Mouse (Mus musculus) erythroblast, embryonic 14.5 days (primary cell): ENCODE results near the gene Dgka. TPM values are rescaled to one million over a fixed set of nuclear protein-coding genes. Genes with fewer than 3 reads are reported as not detected.

ENCODE experiments used
- H3K27me3 ChIP-seq: 2 replicates; pipeline ENCODE4 v1.6.1; 2012; ENCODE audit warnings: inconsistent platforms; ENCODE audit not compliant: control insufficient read depth
- H3K36me3 ChIP-seq: 2 replicates; pipeline ENCODE4 v1.6.1; 2012; ENCODE audit warnings: mild to moderate bottlenecking, inconsistent platforms; ENCODE audit not compliant: control insufficient read depth
- H3K4me1 ChIP-seq: 2 replicates; pipeline ENCODE4 v1.6.1; 2012; ENCODE audit warnings: inconsistent platforms; ENCODE audit not compliant: control insufficient read depth
- H3K4me3 ChIP-seq: replicated peaks from 2 replicates; pipeline ENCODE3; 2012; ENCODE audit warnings: moderate library complexity, mild to moderate bottlenecking, inconsistent platforms
- H3K9me3 ChIP-seq: 2 replicates; pipeline ENCODE4 v1.6.1; 2012; ENCODE audit warnings: low read length, inconsistent platforms, mixed read lengths; ENCODE audit not compliant: control insufficient read depth
- GATA1 ChIP-seq: IDR thresholded peaks from 2 replicates; pipeline ENCODE4 v1.6.1; 2012; ENCODE audit warnings: low read length, inconsistent platforms, mixed read lengths
- TAL1 ChIP-seq: IDR thresholded peaks from 3 replicates; pipeline ENCODE4 v1.6.1; 2012; ENCODE audit warnings: low read length, inconsistent platforms, mixed read lengths
- polyA plus RNA-seq: library from polyadenylated mRNA; stranded (reverse); fragments of >175 nt; gene quantifications from 2 replicates; pipeline ENCODE4 v1.2.3, GENCODE M21; 2012

The Dgka gene
- 0.02 and 0.03 TPM in 2 replicates for polyA plus RNA-seq

DNA sequence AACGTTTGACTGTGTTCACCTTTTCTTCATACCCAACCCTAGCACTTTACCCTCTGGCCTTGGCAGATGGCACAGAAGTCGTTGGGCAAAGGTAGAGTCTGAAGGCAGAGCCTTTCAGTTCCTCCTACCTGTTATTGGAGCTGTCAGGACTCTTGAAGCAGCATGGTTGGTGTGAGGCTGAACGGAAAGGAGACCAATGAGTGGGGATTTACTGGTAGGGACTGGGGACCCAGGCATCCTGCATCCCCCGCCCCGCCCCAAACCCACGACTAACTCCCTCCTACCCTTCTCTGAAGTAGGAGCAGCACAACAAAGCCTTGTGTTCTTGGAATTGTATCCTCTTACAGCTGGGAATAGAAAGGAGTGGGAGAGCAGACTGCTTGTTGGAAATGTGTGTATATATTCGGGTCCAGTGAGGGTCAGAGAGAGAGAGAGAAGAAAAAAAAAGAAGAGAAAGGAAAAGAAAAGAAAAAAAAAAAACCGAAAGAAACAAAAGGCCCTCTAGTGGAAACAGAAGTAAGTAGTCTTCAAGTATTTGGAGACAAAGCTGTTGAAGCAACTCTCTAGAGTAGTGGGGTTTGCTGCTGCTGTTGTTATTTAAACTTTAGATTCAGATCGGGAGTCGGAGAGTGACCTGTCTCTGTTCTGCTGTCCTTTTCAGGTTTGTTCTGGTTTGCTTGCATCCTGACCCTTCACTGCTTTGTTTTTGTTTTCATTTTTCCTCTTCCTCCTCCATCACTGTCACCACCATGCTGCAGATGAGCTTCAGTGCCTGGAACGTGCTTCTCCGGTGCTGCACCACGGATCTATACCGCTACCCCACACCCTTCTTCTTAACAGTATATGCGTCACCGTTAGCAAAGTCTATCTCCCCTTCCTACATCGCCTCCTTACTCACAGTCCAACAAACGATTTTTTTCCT is at the start of gene Dgka:
Dgka (minus strand) TSS at position 176 of the 922 bp plus-strand sequence.
- Histone ChIP-seq H3K36me3 (peaks cover under 1% of the 10 kb centered on the region), H3K9me3 (peaks cover 2% of the 10 kb centered on the region; the same call in 1 of the 2 replicates), H3K4me1 (peaks cover 46% of the 10 kb centered on the region), H3K4me3 (peak within 1 kb of the TSS; percentile 44), H3K27me3 (peaks cover 60% of the 10 kb centered on the region)
- no peak for TF ChIP-seq GATA1
- no peak for TF ChIP-seq TAL1

DNA sequence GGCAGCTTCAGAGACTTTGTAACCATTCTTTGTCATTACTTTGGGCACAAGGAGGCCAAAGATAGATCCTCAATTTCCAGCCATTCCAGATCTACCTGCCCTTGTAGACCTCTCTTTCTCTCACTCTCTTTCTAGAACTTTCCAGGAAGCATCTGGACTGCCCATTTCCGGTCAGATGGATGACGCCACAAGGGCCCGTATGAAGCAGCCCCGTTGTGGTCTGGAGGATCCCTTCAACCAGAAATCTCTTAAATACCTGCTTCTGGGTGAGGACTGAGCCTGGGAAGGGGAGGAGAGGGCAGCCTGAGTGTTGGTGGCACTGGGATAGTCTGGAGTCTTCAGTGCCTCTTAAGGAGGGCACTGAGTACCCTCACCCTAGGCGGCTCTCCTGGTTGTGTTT is 49.7 kb upstream of the Dgka start:
- TF ChIP-seq GATA1 (no peak), TAL1 (no peak)
- no peaks in the 10 kb centered on the region for H3K9me3 ChIP-seq
- H3K27me3 ChIP-seq: 0 out of 2 replicates have a peak, but pooled peaks cover 2% of the 10 kb centered on the region
- peaks cover 2% of the 10 kb centered on the region for H3K4me1 ChIP-seq
- H3K4me3 ChIP-seq: no peak overlapping the region
- H3K36me3 ChIP-seq: peaks cover 3% of the 10 kb centered on the region; the same call in 1 of the 2 replicates

DNA sequence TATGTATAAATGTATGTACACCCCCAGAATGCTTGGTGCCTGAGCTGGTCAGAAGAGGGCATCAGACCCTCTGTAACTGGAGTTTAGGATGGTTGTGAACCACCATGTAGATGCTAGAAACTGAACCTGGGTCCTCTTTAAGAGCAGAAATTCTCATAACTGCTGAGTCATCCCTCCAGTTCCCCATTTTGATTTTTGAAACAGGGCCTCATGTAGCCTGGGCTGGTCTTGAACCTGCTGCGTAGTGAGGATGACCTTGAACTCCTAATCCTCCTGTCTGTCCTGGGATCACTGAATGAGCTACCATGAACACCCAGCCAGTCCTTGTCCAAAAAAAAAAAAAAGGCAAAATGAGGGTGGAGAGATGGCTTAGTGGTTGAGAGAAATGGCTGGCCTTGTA is 48.6 kb upstream of the Dgka start:
- no peak for TF ChIP-seq GATA1
- no peak for TF ChIP-seq TAL1
- H3K36me3 ChIP-seq: no peaks in the 10 kb centered on the region; the same call in 1 of the 2 replicates
- peaks cover 2% of the 10 kb centered on the region for H3K4me1 ChIP-seq
- no peaks in the 10 kb centered on the region for H3K9me3 ChIP-seq
- H3K4me3 ChIP-seq: no peak overlapping the region
- 0 out of 2 replicates have a peak, but pooled peaks cover 2% of the 10 kb centered on the region for H3K27me3 ChIP-seq

DNA sequence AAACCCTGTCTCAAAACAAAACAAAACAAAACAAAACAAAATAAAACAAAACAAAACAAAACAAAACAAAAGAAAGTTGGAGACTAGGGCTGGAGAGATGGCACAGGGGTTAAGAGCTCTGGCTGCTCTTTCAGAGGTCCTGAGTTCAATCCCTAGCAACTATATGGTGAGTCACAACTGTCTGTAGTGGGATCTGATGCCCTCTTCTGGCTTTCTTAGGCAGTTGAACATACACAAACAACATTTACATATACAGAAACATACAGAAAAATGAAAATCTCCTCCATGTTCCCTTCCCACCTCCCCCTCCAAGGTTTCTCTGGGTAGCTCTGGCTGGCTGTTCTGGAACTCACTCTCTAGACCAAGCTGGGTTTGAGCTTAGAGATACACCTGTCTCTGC is 47.4 kb upstream of the Dgka start:
- Histone ChIP-seq H3K4me1 (peaks cover 2% of the 10 kb centered on the region), H3K36me3 (no peaks in the 10 kb centered on the region; the same call in 1 of the 2 replicates), H3K27me3 (0 out of 2 replicates have a peak, but pooled peaks cover 2% of the 10 kb centered on the region), H3K9me3 (no peaks in the 10 kb centered on the region), H3K4me3 (no peak overlapping the region)
- TF ChIP-seq GATA1 (no peak), TAL1 (no peak)

DNA sequence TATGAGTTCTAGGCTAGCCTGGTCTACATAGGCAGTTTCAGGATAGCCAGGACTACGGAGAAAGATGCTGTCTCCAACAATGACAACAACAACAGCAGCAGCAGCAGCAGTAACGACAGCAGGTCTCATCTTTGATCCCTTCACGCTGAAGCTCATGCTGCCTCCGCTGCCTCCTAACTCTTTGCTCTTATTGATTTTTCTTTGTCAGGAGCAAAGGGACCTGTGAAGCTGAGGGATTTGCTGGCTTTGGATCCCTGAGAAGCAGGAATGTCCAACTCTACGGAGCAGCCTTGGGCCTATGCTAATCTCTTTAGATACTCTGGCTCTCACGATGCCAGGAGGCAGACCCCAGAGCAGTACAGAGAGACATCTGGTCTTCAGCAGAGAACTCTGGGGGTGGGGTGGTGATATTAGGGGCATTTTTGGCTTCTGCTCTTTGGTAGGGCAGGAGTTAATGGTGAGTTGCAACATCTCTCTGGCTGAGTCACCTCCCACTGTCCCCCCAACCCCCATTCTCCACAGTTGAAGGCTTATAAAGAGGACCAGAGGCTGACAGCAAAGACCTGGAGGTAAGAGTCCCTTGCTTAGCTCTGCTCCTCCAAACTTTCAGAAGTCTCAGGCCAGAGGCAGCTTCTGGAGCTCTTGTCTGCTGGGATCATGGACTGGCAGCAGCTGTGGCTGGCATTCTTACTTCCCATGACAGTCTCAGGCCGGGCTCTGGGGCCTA is 45.9 kb upstream of the Dgka start, which contains the start of gene Mmp19:
Mmp19 (plus strand) TSS at position 513 of the 727 bp plus-strand sequence.
- Histone ChIP-seq H3K27me3 (0 out of 2 replicates have a peak, but pooled peaks cover 2% of the 10 kb centered on the region), H3K9me3 (no peaks in the 10 kb centered on the region), H3K4me1 (peaks cover 2% of the 10 kb centered on the region), H3K4me3 (peak within 1 kb of the TSS; percentile 40), H3K36me3 (no peaks in the 10 kb centered on the region; the same call in 1 of the 2 replicates)
- no peak for TF ChIP-seq TAL1
- TF ChIP-seq GATA1: no peak

DNA sequence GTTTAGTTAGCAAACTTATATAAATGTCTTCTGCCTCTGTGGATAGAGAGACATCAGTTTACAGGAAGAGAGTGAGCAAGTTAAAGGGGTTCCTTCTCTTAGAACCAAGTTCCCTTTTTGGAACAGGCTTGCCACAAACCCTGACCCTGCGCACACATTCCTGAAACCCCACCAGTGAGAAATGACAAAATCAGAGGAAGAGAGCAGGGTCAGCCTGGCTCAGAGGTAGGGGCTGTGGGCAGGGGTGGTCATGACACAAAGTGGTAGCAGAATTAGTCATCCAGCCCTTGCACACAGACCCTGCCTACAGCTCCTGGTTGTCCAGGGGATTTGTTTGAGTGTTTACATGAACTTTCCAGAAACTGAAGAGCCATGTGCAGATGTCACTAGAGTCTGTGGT is 35.5 kb upstream of the Dgka start:
- Histone ChIP-seq H3K9me3 (peaks cover 18% of the 10 kb centered on the region), H3K4me1 (no peaks in the 10 kb centered on the region), H3K27me3 (peaks cover 2% of the 10 kb centered on the region), H3K36me3 (no peaks in the 10 kb centered on the region), H3K4me3 (no peak overlapping the region)
- TF ChIP-seq TAL1: no peak
- no peak for TF ChIP-seq GATA1

DNA sequence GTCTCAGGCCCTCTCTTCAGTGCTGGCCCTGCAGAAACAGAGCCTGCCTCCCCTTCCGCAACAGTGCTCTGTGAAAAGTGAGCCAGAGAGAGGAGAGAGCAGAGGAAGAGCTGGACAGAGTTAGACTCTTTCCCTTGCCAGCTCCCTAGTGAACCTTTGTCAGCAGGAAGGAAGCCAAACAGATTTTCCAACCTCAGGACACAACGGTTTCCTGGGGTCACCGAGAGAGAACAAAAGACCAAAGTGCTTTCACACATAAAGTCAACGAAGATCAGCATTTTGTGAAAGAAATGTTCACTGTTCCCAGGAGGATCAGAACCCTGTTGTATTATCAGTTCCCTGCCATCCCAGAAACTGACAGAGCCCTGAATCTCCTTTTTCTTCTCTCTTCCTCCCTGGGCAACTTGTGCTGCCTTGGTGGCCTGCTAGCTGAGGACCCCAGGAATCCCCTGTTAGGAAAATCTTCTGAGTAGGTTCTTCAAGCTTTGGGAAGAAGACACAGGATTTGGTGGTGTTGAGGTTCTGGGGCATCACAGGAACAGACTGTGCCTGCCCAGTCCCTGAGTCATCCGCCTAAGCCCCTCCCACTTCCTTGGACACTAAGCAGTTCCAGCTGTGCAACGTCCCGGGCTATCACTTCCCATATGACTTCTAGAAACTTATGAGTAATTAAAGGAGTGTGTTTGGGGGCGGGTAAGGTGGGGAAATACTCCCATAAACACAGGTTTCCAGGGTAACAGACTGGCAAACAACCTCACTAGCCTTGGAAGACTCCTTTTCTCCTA is 34.5 kb upstream of the Dgka start:
- H3K4me3 ChIP-seq: no peak overlapping the region
- TF ChIP-seq GATA1 (no peak), TAL1 (no peak)
- peaks cover 2% of the 10 kb centered on the region for H3K27me3 ChIP-seq
- no peaks in the 10 kb centered on the region for H3K4me1 ChIP-seq
- H3K9me3 ChIP-seq: peaks cover 16% of the 10 kb centered on the region
- H3K36me3 ChIP-seq: no peaks in the 10 kb centered on the region

DNA sequence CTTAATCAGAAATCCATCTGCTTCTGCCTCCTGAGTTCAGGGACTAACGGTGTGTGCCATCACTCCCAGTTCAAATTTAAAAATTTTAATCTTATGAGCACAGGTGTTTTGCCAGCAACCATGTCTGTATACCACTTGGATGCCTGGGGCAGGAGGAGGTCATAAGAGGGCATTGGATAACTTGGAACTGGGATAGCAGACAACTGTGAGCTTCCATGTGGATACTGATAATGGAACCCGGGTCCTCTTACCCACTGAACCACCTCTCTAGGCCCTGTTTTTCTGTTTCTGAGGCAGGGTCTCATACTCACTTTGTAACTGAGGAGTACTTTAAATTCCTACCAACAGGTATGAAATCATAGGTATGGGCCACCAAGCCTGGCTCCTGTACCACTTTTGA is 33.8 kb upstream of the Dgka start:
- Histone ChIP-seq H3K4me3 (no peak overlapping the region), H3K27me3 (peaks cover 2% of the 10 kb centered on the region), H3K36me3 (no peaks in the 10 kb centered on the region), H3K9me3 (peaks cover 8% of the 10 kb centered on the region), H3K4me1 (no peaks in the 10 kb centered on the region)
- TF ChIP-seq TAL1: no peak
- TF ChIP-seq GATA1: no peak
